Mouse (Mus musculus) lung, postnatal 0 days (tissue): Measurements from ENCODE around the gene Gm14685. TPM values are rescaled to one million over a fixed set of nuclear protein-coding genes. Genes with fewer than 3 reads are reported as not detected.
A peak's percentile ranks its signal among the peaks of the same experiment; 100 is the strongest.
"Not testable (repeated sequence)": the region's sequence is repeated elsewhere in the genome, so short reads cannot be mapped to it uniquely, and the experiment has no call there.

Experiments
- ATAC-seq: fragments of 200-750 bp; cut with Nextera tagmentation; 2 replicates; pipeline ENCODE4 v1.8.0; 2017; ENCODE audit warnings: moderate library complexity
- DNase-seq: peaks from one replicate; pipeline ENCODE4 v3.0.0-alpha.2; 2016; ENCODE audit warnings: low spot score
- H3K27ac ChIP-seq: fragments of 300-500 bp; sonication (generic); 2 replicates; pipeline ENCODE4 v1.5.1; 2014; ENCODE audit warnings: antibody characterized with exemption, mild to moderate bottlenecking, low read length, mixed read lengths
- H3K27me3 ChIP-seq: fragments of 300-500 bp; sonication (generic); replicated peaks from 2 replicates; pipeline ENCODE4 v1.6.1; 2014; ENCODE audit warnings: low read length, mixed read lengths; ENCODE audit not compliant: insufficient read depth
- H3K36me3 ChIP-seq: fragments of 300-500 bp; sonication (generic); 2 replicates; pipeline ENCODE4 v1.6.1; 2014; ENCODE audit warnings: low read length, mixed read lengths; ENCODE audit not compliant: insufficient read depth
- H3K4me1 ChIP-seq: fragments of 300-500 bp; sonication (generic); 2 replicates; pipeline ENCODE4 v1.6.1; 2014; ENCODE audit warnings: antibody characterized with exemption, low read depth, low read length, mixed read lengths; ENCODE audit not compliant: insufficient read depth
- H3K4me2 ChIP-seq: fragments of 300-500 bp; sonication (generic); replicated peaks from 2 replicates; pipeline ENCODE4 v1.6.1; 2014; ENCODE audit warnings: low read depth, mild to moderate bottlenecking, low read length, moderate library complexity, mixed read lengths
- H3K4me3 ChIP-seq: fragments of 300-500 bp; sonication (generic); 2 replicates; pipeline ENCODE4 v1.5.1; 2014; ENCODE audit warnings: low read depth, low read length
- H3K9ac ChIP-seq: fragments of 300-500 bp; sonication (generic); replicated peaks from 2 replicates; pipeline ENCODE4 v1.6.1; 2014; ENCODE audit warnings: low read depth, mild to moderate bottlenecking
- H3K9me3 ChIP-seq: fragments of 300-500 bp; sonication (generic); 2 replicates; pipeline ENCODE4 v1.6.1; 2016; ENCODE audit warnings: low read length, mixed read lengths
- WGBS: fragments of 180-500 bp; shearing (Covaris S2); extraction: QIAGEN DNeasy Blood & Tissue Kit; methylation state at CpG from one replicate; pipeline ENCODE4 v1.1.7; 2014; 5-methylcytosine and 5-hydroxymethylcytosine counted together
- polyA plus RNA-seq: library from polyadenylated mRNA; unstranded; fragments of >200 nt; fragmentation: Nextera tagmentation; extraction: Ambion mirVana; gene quantifications from 2 replicates; pipeline ENCODE4 v1.2.1, GENCODE M21; 2015

Gene Gm14685
- polyA plus RNA-seq: 0.15 and 0.42 TPM in 2 replicates

DNA sequence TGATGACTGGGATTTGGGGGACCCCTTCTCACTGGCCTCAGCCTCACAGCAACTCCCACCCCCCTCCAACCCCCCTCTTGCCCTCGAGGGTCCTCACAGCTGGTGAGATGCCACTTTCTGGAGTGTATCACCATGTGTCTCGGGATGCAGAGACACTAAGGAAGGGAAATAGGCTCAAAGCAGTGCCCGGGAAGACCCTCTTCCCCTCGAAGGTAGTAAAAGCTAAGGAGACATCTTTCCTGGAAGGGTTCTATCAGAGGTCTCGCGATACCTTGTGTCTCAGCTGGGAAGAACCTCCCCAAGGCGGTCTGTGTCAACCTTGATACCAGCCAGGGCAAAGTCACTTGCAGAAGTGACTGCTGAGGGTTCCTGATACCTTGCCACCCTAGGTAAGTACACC lies at the start of gene Gm14685:
Gm14685 (plus strand) TSS at position 301 of the 400 bp plus-strand sequence.
- not testable (repeated sequence) for H3K27me3 ChIP-seq, H3K27ac ChIP-seq, ATAC-seq, H3K4me3 ChIP-seq, H3K9ac ChIP-seq, H3K36me3 ChIP-seq, DNase-seq, H3K4me2 ChIP-seq, H3K9me3 ChIP-seq, H3K4me1 ChIP-seq
- WGBS: no CpG with 5 or more reads among the region's 7 CpGs

GRCm38 (mm10) chrX:73082267-73083055 lies 34.4 kb upstream of the Gm14685 start, which contains the start of gene Xlr4a:
Xlr4a (minus strand) TSS chrX:73082478.
- not testable (repeated sequence) for ATAC-seq, H3K27ac ChIP-seq, H3K9ac ChIP-seq, H3K36me3 ChIP-seq, H3K4me2 ChIP-seq, DNase-seq, H3K27me3 ChIP-seq, H3K4me3 ChIP-seq, H3K9me3 ChIP-seq, H3K4me1 ChIP-seq
- WGBS: 72% methylated on average over 19 of the region's 19 CpGs

GRCm38 (mm10) chrX:73096941-73097508 lies 19.8 kb upstream of the Gm14685 start, which contains the start of gene Xlr3a:
Xlr3a (minus strand) TSS chrX:73097095.
- H3K9ac ChIP-seq, H3K27me3 ChIP-seq, H3K4me1 ChIP-seq, H3K36me3 ChIP-seq, H3K9me3 ChIP-seq, ATAC-seq, H3K27ac ChIP-seq, H3K4me3 ChIP-seq, H3K4me2 ChIP-seq, DNase-seq: not testable (repeated sequence)
- 58% methylated on average over 8 of the region's 13 CpGs for WGBS

DNA sequence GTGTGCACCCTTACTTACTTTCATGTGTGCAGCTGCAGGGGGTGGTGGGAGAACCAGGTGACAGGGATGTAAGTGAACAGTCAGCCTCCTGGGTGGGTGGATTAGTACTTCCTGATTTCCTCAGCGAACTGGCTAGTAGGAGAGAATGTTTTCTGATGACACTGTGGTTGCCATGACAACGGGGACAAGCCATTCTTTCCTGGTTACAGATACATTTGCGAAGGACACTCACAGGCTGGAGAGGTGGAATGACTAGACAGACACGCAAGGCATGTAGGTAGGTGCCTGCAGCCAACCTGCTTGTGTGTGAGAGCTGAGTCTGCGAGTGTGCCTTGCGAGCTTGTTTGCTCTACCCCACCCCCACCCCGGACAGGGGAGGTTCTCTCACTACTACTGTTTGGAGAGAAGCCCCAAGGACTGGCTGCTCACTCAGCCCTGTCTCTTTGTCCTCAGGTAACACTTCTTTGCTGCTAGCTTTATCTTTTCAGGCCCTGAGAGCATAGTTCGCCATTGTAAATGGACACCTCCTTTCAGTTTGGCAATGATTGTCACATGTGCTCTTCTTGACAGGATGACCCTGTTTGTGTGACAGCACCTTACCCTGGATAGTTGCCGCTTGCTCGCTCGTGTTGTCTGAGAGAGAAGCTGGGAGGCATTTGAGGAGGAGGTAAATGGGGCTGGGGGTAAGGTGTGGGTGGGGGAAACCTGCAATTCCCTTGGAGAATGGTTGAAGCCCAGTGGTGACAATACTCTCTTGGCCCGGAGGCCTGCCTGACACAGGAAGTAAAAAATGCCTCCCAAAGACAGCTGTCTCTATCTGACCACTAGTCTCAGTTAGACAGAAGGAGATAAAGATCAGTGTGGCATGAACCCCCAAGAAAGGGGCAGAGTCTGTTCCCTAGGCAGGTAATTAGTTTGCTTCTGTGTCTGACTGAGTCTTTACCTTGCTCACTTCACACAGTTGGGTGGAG lies 6.3 kb downstream of the Gm14685 start:
- H3K27ac ChIP-seq, H3K36me3 ChIP-seq, H3K4me1 ChIP-seq, H3K4me3 ChIP-seq, H3K27me3 ChIP-seq, H3K9me3 ChIP-seq, H3K4me2 ChIP-seq, DNase-seq, H3K9ac ChIP-seq: not testable (repeated sequence)
- ATAC-seq: peak; percentile 85
- no CpG with 5 or more reads among the region's 12 CpGs for WGBS

GRCm38 (mm10) chrX:73143218-73143618 lies 26.4 kb downstream of the Gm14685 start:
- not testable (repeated sequence) for H3K27me3 ChIP-seq, H3K4me2 ChIP-seq, H3K4me3 ChIP-seq, H3K4me1 ChIP-seq, H3K9ac ChIP-seq, H3K27ac ChIP-seq, H3K36me3 ChIP-seq, H3K9me3 ChIP-seq, DNase-seq
- no CpG with 5 or more reads among the region's 7 CpGs for WGBS
- ATAC-seq: peak; percentile 85

DNA sequence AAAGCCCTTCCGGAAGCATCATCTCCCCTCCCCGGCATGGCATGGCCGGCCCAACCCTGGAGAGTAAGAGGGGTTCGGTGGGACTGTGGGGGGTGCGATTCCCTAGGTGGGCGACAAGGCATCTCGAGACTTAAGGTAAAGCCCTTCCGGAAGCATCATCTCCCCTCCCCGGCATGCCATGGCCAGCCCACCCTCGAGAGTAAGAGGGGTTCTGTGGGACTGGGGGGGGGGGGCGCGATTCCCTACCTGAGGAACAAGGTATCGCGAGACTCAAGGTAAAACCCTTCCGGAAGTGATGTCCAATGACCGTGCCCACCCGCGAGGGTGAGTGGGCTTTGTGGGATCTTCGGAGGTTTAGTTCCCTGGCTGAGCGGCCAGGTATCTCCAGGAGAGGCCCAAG lies 31.6 kb downstream of the Gm14685 start, which contains the start of gene Xlr5b:
Xlr5b (plus strand) TSS at position 301 of the 400 bp plus-strand sequence.
- not testable (repeated sequence) for ATAC-seq, H3K36me3 ChIP-seq, H3K27ac ChIP-seq, H3K4me1 ChIP-seq, H3K4me3 ChIP-seq, H3K27me3 ChIP-seq, H3K4me2 ChIP-seq, H3K9me3 ChIP-seq, DNase-seq, H3K9ac ChIP-seq
- no CpG with 5 or more reads among the region's 20 CpGs for WGBS

DNA sequence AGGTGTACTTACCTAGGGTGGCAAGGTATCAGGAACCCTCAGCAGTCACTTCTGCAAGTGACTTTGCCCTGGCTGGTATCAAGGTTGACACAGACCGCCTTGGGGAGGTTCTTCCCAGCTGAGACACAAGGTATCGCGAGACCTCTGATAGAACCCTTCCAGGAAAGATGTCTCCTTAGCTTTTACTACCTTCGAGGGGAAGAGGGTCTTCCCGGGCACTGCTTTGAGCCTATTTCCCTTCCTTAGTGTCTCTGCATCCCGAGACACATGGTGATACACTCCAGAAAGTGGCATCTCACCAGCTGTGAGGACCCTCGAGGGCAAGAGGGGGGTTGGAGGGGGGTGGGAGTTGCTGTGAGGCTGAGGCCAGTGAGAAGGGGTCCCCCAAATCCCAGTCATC lies 32.5 kb downstream of the Gm14685 start, which contains the start of gene DXBay18:
DXBay18 (minus strand) TSS at position 101 of the 400 bp plus-strand sequence.
- not testable (repeated sequence) for H3K4me1 ChIP-seq, H3K4me3 ChIP-seq, H3K4me2 ChIP-seq, H3K9me3 ChIP-seq, H3K27me3 ChIP-seq, H3K36me3 ChIP-seq, DNase-seq, H3K27ac ChIP-seq, H3K9ac ChIP-seq, ATAC-seq
- no CpG with 5 or more reads among the region's 7 CpGs for WGBS

DNA sequence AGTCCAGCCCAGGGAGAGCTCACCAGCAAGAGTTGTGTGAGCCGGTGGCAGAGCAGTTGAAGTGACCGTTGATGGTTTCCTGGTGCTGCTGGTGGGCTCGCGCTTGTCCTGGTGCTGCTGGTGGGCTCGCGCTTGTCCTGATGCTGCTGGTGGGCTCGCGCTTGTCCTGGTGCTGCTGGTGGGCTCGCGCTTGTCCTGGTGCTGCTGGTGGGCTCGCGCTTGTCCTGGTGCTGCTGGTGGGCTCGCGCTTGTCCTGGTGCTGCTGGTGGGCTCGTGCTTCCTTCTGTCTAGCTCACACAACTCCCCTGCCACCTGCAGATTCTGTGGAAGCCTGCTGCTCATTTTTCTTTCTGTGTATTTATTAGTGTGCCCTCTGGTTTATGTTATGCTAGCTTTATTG lies 60.0 kb downstream of the Gm14685 start, which contains the start of gene Spin2d:
Spin2d (minus strand) TSS at position 101 of the 400 bp plus-strand sequence.
- H3K4me2 ChIP-seq, H3K4me3 ChIP-seq, H3K9me3 ChIP-seq, ATAC-seq, H3K27me3 ChIP-seq, H3K36me3 ChIP-seq, DNase-seq, H3K9ac ChIP-seq, H3K4me1 ChIP-seq, H3K27ac ChIP-seq: not testable (repeated sequence)
- 47% methylated on average over 3 of the region's 15 CpGs for WGBS
